Mouse (Mus musculus) left cerebral cortex, adult 2 months (tissue): ENCODE results near the gene Ccdc187. TPM values are rescaled to one million over a fixed set of nuclear protein-coding genes. Genes with fewer than 3 reads are reported as not detected.

ENCODE experiments used
- DNase-seq, 2 experiments: peaks; one replicate each; pipeline ENCODE4 v3.0.0; 2021 to 2022; ENCODE audit warnings: low spot score in 2 of 2, mixed read lengths in 1 of 2; ENCODE audit errors: extremely low spot score in 1 of 2
- H3K27ac ChIP-seq: fragments of 200-600 bp; 2 replicates; pipeline ENCODE4 v1.8.1; 2022
- H3K4me3 ChIP-seq: fragments of 200-600 bp; 2 replicates; pipeline ENCODE4 v1.8.1; 2022
- CTCF ChIP-seq: fragments of 200-600 bp; IDR thresholded peaks from 2 replicates; pipeline ENCODE4 v1.8.1; 2022; ENCODE audit warnings: antibody characterized with exemption, mild to moderate bottlenecking, moderate library complexity
- intact Hi-C: fragments of 180-260 bp; cut with DNase I; formaldehyde crosslinking; loops from one replicate; pipeline ENCODE4 v1.15.1; 2025
- long read RNA-seq, 2 experiments: library from polyadenylated mRNA; stranded (forward); transcript quantifications; one replicate each; pipeline ENCODE4 v2.0.0; 2021; ENCODE audit warnings: borderline mapping rate in 2 of 2
- total RNA-seq, 2 experiments: library from RNA; stranded (reverse); gene quantifications; 2 replicates each; pipeline ENCODE4 v1.2.3; 2021

Ccdc187 gene
- total RNA-seq: 1 to 10 TPM in 1 of 2 experiments, under 1 TPM in 1; 0.79 to 2.4 TPM
- long read RNA-seq, experiment 1: 0 reads
- long read RNA-seq, experiment 2: 0 reads

GRCm38 (mm10) chr2:26294457-26294856 lies at the start of gene Ccdc187:
Gene Ccdc187, minus strand, starts transcription at chr2:26294557.
- no peak for TF ChIP-seq CTCF
- DNase-seq: no peak
- H3K4me3 ChIP-seq: no peak within 1 kb of the TSS
- no peak within 1 kb of the TSS for H3K27ac ChIP-seq
- intact Hi-C loops: no loop called here

GRCm38 (mm10) chr2:26342609-26343490 lies 48.5 kb upstream of the Ccdc187 start:
- TF ChIP-seq CTCF: no peak
- Histone ChIP-seq H3K27ac (peak overlapping the region; percentile 81), H3K4me3 (no peak overlapping the region)
- DNase-seq: no peak
- intact Hi-C loops: no loop called here

- intact Hi-C loops: no loop called here
- Histone ChIP-seq H3K27ac (peak overlapping the region; percentile 81), H3K4me3 (no peak overlapping the region)
- DNase-seq: peak; percentile 71 to 75
- TF ChIP-seq CTCF: no peak
Observed at GRCm38 (mm10) chr2:26342044-26342443, 47.7 kb upstream of the Ccdc187 start.

DNA sequence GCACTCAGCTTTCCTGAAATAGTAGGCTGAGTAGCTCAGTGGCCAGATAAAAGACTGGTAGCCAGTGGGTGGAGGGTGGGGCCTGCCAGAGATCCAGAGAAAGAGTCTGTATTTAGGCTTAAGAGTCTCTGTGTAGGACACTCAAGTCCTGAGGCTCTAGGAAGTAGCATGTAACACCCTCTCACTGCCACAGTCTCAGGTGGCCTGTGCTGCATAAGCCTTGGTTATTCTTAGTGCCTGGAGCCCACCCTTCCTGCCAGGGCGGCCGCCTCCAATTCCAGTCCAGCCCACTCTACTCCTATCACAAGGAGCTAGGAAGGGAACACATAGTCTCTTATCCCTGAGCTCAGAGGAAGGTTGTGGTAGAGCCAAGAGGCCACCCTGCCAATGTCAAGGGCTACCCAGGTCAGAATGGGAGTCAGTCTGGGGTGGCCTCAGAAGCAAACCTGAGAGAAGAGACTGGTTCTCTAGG lies 47.2 kb upstream of the Ccdc187 start:
- DNase-seq: peak in 1 of 2 experiments; percentile 52
- H3K4me3 ChIP-seq: no peak overlapping the region
- intact Hi-C loops: no loop called here
- no peak for TF ChIP-seq CTCF
- peak overlapping the region; percentile 81 for H3K27ac ChIP-seq

GRCm38 (mm10) chr2:26339204-26339551 lies 44.8 kb upstream of the Ccdc187 start:
- DNase-seq: no peak
- TF ChIP-seq CTCF: no peak
- intact Hi-C loops: no loop called here
- no peak overlapping the region for H3K27ac ChIP-seq
- H3K4me3 ChIP-seq: no peak overlapping the region

GRCm38 (mm10) chr2:26338302-26339203 lies 44.2 kb upstream of the Ccdc187 start:
- intact Hi-C loops: no loop called here
- Histone ChIP-seq H3K27ac (peak overlapping the region; percentile 57; the same call in 1 of the 2 replicates), H3K4me3 (no peak overlapping the region)
- DNase-seq: no peak
- no peak for TF ChIP-seq CTCF

DNA sequence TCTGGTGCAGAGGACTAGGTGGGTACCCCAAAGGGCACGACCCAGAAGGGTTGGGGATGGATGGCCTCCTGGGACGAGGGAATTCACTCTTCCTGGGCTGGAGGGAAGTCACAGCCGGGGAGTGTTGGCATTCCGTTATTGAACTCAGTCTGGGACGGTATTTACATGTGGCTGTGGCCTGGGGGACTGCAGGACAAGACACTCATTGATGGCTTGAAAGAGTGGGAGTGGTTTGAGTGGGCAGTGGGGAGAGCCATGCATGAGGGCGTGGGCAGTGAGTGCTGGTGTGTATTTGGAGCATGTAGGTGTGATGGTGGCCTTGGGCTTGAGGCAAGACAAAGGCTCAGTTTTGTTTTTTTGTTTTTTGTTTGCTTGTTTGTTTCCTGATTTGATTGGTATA lies 36.3 kb upstream of the Ccdc187 start:
- Histone ChIP-seq H3K27ac (peak overlapping the region; percentile 82), H3K4me3 (no peak overlapping the region)
- intact Hi-C loops: no loop called here
- TF ChIP-seq CTCF: no peak
- DNase-seq: no peak

GRCm38 (mm10) chr2:26330056-26330468 lies 35.7 kb upstream of the Ccdc187 start:
- Histone ChIP-seq H3K27ac (peak overlapping the region; percentile 82), H3K4me3 (no peak overlapping the region)
- TF ChIP-seq CTCF: no peak
- intact Hi-C loops: no loop called here
- no peak for DNase-seq

DNA sequence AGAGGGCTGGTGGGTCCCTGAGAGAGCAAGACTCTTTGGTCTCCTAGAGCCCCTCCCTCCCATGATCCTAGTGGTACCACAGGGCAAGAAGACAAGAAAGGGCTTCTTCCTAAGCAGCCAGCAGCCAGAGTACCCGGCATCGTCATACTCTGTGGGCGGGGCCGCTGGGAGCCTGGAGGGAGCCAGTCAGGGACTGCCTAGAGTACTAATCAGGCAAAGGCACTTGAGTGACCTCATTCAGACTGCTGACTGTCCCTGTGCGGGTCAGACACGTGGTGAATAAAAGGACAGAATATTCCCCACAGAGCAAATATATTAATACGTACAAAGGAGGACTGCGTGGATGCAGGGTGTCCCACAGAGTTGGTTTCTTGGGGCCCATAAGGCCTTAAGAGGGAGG lies 35.0 kb upstream of the Ccdc187 start:
- DNase-seq: peak; percentile 40 to 59
- Histone ChIP-seq H3K27ac (peak overlapping the region; percentile 82), H3K4me3 (no peak overlapping the region)
- no peak for TF ChIP-seq CTCF
- intact Hi-C loops: no loop called here

DNA sequence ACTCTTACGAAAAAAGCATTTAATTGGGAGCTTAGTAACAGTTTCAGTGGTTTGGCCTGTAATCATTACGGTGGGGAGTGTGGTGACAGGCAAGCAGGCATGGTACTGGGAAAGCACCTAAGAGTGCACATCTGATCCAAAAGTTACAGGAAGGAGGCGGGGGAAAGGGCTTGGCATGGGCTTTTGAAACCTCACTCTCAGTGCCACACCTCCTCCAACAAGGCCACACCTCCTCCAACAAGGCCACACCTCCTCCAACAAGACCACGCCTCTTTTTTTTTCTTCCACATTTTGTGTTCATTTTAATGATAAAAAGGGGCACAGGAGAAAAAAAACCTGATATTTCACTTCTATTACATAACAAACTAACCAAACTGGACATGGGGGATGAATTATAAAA lies 33.5 kb upstream of the Ccdc187 start:
- DNase-seq: no peak
- no peak for TF ChIP-seq CTCF
- H3K27ac ChIP-seq: no peak overlapping the region
- intact Hi-C loops: no loop called here
- no peak overlapping the region for H3K4me3 ChIP-seq

- intact Hi-C loops: loop anchor here (1.0 kb wide), 1 partner anchor 27 kb away; the partner anchor contains the start of gene Dnlz
- peak; percentile 73 for TF ChIP-seq CTCF
- no peak for DNase-seq
- Histone ChIP-seq H3K4me3 (no peak overlapping the region), H3K27ac (peak overlapping the region; percentile 20; the same call in 1 of the 2 replicates)
Observed at GRCm38 (mm10) chr2:26325386-26326181, 31.2 kb upstream of the Ccdc187 start.
